Mouse (Mus musculus) heart, postnatal 0 days (tissue): Measurements from ENCODE around the gene Slc38a7.

Source experiments
- CTCF ChIP-seq: IDR thresholded peaks from 2 replicates; pipeline ENCODE4 v1.5.1; 2016; ENCODE audit warnings: antibody characterized with exemption, control low read depth, low read depth
- EP300 ChIP-seq: IDR thresholded peaks from 2 replicates; pipeline ENCODE4 v1.6.1; 2016; ENCODE audit warnings: antibody characterized with exemption, low read depth

DNA sequence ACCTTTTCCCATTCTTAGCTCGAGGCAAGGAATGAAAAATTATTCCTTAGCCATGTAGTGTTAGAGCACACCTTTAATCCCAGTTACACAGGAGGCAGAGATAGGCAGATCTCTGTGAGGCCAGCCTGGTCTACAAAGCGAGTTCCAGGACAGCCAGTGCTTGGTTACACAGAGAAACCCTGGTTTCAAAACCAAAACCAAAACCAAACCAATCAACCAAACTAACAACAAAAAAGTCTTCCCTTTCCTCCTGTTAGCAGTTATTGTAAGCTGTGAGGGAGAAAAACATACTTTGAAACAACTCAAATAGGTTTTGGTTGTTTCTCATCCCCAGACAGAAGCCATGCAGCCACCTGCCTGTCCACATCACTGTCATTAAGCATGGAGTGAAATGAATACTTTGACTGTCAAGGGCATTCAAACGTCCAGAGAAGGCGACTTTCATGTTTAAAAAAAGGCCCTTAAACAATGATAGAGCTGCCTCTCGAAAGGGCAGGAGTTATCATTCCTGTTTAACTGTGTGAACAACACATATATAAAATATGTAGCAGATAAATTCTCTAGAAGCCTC, 32.0 kb upstream of the Slc38a7 start:
- TF ChIP-seq CTCF (no peak), EP300 (no peak)
